Mouse (Mus musculus) neural tube, embryonic 15.5 days (tissue): ENCODE results near the gene Tmem267. TPM values are rescaled to one million over a fixed set of nuclear protein-coding genes. Genes with fewer than 3 reads are reported as not detected.
A peak's percentile ranks its signal among the peaks of the same experiment; 100 is the strongest.
"Not testable (repeated sequence)": the region's sequence is repeated elsewhere in the genome, so short reads cannot be mapped to it uniquely, and the experiment has no call there.

Source experiments
- ATAC-seq: fragments of 200-750 bp; cut with Nextera tagmentation; 2 replicates; pipeline ENCODE4 v1.8.0; 2017; ENCODE audit warnings: mild to moderate bottlenecking, moderate TSS enrichment, moderate library complexity; ENCODE audit not compliant: low FRiP score
- H3K27ac ChIP-seq: fragments of 300-500 bp; sonication (generic); replicated peaks from 2 replicates; pipeline ENCODE4 v1.5.1; 2015; ENCODE audit warnings: mild to moderate bottlenecking, inconsistent platforms
- H3K27me3 ChIP-seq: fragments of 300-500 bp; sonication (generic); replicated peaks from 2 replicates; pipeline ENCODE4 v1.6.1; 2015; ENCODE audit warnings: inconsistent platforms
- H3K36me3 ChIP-seq: fragments of 300-500 bp; sonication (generic); 2 replicates; pipeline ENCODE4 v1.6.1; 2015; ENCODE audit warnings: inconsistent platforms
- H3K4me1 ChIP-seq: fragments of 300-500 bp; sonication (generic); 2 replicates; pipeline ENCODE4 v1.6.1; 2015; ENCODE audit warnings: inconsistent platforms
- H3K4me2 ChIP-seq: fragments of 300-500 bp; sonication (generic); 2 replicates; pipeline ENCODE4 v1.6.1; 2015; ENCODE audit warnings: inconsistent platforms, mild to moderate bottlenecking, moderate library complexity
- H3K4me3 ChIP-seq: fragments of 300-500 bp; sonication (generic); replicated peaks from 2 replicates; pipeline ENCODE4 v1.5.1; 2015; ENCODE audit warnings: mild to moderate bottlenecking, inconsistent platforms
- H3K9ac ChIP-seq: fragments of 300-500 bp; sonication (generic); replicated peaks from 2 replicates; pipeline ENCODE4 v1.6.1; 2015; ENCODE audit warnings: mild to moderate bottlenecking, inconsistent platforms
- H3K9me3 ChIP-seq: fragments of 300-500 bp; sonication (generic); replicated peaks from 2 replicates; pipeline ENCODE4 v1.6.1; 2016; ENCODE audit warnings: inconsistent platforms
- WGBS: fragments of 180-500 bp; shearing (Covaris S2); methylation state at CpG from one replicate; pipeline ENCODE4 v1.1.7; 2015; ENCODE audit warnings: mixed read lengths; 5-methylcytosine and 5-hydroxymethylcytosine counted together
- polyA plus RNA-seq: library from polyadenylated mRNA; unstranded; fragments of >200 nt; fragmentation: Nextera tagmentation; extraction: Ambion mirVana; gene quantifications from 2 replicates; pipeline ENCODE4 v1.2.1, GENCODE M21; 2015

Tmem267 gene
- 3.2 and 5.0 TPM in 2 replicates for polyA plus RNA-seq

- Histone ChIP-seq H3K4me3 (no peak within 1 kb of the TSS), H3K9me3 (peaks cover 17% of the 10 kb centered on the region), H3K9ac (peak within 1 kb of the TSS; percentile 5), H3K36me3 (peaks cover 21% of the 10 kb centered on the region), H3K27me3 (no peaks in the 10 kb centered on the region), H3K27ac (peak within 1 kb of the TSS; percentile 51), H3K4me1 (peaks cover 4% of the 10 kb centered on the region; the same call in 1 of the 2 replicates), H3K4me2 (peak within 1 kb of the TSS; percentile 41)
- 85% methylated on average over 87 of the region's 87 CpGs for WGBS
- no peak for ATAC-seq
Measured at GRCm38 (mm10) chr13:119487880-119488580, at the start of gene Tmem267, which contains the start of gene 3110070M22Rik. Gene Tmem267, plus strand, starts transcription at chr13:119488039. Gene 3110070M22Rik, minus strand, starts transcription at chr13:119488383.

GRCm38 (mm10) chr13:119442244-119442643 is 45.6 kb upstream of the Tmem267 start:
- H3K4me1 ChIP-seq = no peaks in the 10 kb centered on the region
- H3K36me3 ChIP-seq = peaks cover 48% of the 10 kb centered on the region
- H3K9ac ChIP-seq = no peak overlapping the region
- H3K27ac ChIP-seq = no peak overlapping the region
- H3K27me3 ChIP-seq = no peaks in the 10 kb centered on the region
- 93% methylated on average over 1 of the region's 1 CpGs for WGBS
- no peaks in the 10 kb centered on the region for H3K9me3 ChIP-seq
- H3K4me3 ChIP-seq = no peak overlapping the region
- H3K4me2 ChIP-seq = no peak overlapping the region
- no peak for ATAC-seq

DNA sequence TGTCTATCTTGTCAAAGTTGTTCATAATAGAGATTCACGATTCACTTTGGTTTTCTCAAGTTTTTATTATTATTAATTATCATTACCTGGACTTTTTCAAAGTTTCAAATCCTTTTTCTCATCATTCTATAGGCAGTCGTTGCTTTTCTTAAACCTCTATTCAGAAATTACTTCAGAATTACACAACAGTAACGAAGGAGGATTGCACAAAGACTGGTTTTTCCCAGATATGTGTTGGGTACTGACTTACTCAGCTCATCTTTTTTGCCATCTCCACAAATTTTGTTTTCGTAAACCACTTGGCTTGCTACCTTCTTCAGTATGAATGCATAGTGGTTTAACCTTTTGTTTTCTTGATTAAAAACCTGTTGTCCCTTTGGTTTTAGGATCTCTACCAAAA is 34.3 kb upstream of the Tmem267 start:
- H3K4me2 ChIP-seq = no peak overlapping the region
- H3K36me3 ChIP-seq = peaks cover 49% of the 10 kb centered on the region
- H3K27ac ChIP-seq = no peak overlapping the region
- H3K27me3 ChIP-seq = no peaks in the 10 kb centered on the region
- WGBS = 96% methylated on average over 4 of the region's 4 CpGs
- no peaks in the 10 kb centered on the region for H3K4me1 ChIP-seq
- no peak for ATAC-seq
- H3K9me3 ChIP-seq = no peaks in the 10 kb centered on the region
- H3K4me3 ChIP-seq = no peak overlapping the region
- no peak overlapping the region for H3K9ac ChIP-seq

- no peak overlapping the region for H3K4me2 ChIP-seq
- no peak overlapping the region for H3K27ac ChIP-seq
- H3K36me3 ChIP-seq = peaks cover 48% of the 10 kb centered on the region
- H3K9me3 ChIP-seq = no peaks in the 10 kb centered on the region
- no peaks in the 10 kb centered on the region for H3K4me1 ChIP-seq
- no peak overlapping the region for H3K4me3 ChIP-seq
- H3K27me3 ChIP-seq = no peaks in the 10 kb centered on the region
- H3K9ac ChIP-seq = no peak overlapping the region
- no peak for ATAC-seq
Measured at GRCm38 (mm10) chr13:119455082-119455481, 32.8 kb upstream of the Tmem267 start.

- H3K27me3 ChIP-seq = no peaks in the 10 kb centered on the region
- no peak overlapping the region for H3K27ac ChIP-seq
- H3K4me1 ChIP-seq = no peaks in the 10 kb centered on the region
- H3K9ac ChIP-seq = no peak overlapping the region
- H3K9me3 ChIP-seq = no peaks in the 10 kb centered on the region
- 95% methylated on average over 7 of the region's 7 CpGs for WGBS
- no peak for ATAC-seq
- H3K4me3 ChIP-seq = no peak overlapping the region
- no peak overlapping the region for H3K4me2 ChIP-seq
- H3K36me3 ChIP-seq = peaks cover 36% of the 10 kb centered on the region
Measured at GRCm38 (mm10) chr13:119456342-119456741, 31.5 kb upstream of the Tmem267 start.

- Histone ChIP-seq H3K27me3 (no peaks in the 10 kb centered on the region), H3K27ac (peak overlapping the region; percentile 79), H3K36me3 (peaks cover 17% of the 10 kb centered on the region), H3K4me1 (peaks cover 25% of the 10 kb centered on the region), H3K4me2 (peak overlapping the region; percentile 71), H3K9me3 (no peaks in the 10 kb centered on the region), H3K4me3 (peak overlapping the region; percentile 75), H3K9ac (peak overlapping the region; percentile 77)
- peak; percentile 71 for ATAC-seq
- 11% methylated on average over 10 of the region's 10 CpGs for WGBS
Measured at GRCm38 (mm10) chr13:119461900-119462595, 25.8 kb upstream of the Tmem267 start.

GRCm38 (mm10) chr13:119462596-119463560 is 25.0 kb upstream of the Tmem267 start, which contains the start of gene 4833420G17Rik:
Gene 4833420G17Rik, plus strand, starts transcription at chr13:119462768.
- Histone ChIP-seq H3K27me3 (no peaks in the 10 kb centered on the region), H3K4me2 (peak within 1 kb of the TSS; percentile 71), H3K36me3 (peaks cover 25% of the 10 kb centered on the region), H3K9ac (peak within 1 kb of the TSS; percentile 77), H3K27ac (peak within 1 kb of the TSS; percentile 79), H3K9me3 (no peaks in the 10 kb centered on the region), H3K4me1 (peaks cover 25% of the 10 kb centered on the region), H3K4me3 (peak within 1 kb of the TSS; percentile 75)
- 10% methylated on average over 57 of the region's 57 CpGs for WGBS
- peak; percentile 97 for ATAC-seq

DNA sequence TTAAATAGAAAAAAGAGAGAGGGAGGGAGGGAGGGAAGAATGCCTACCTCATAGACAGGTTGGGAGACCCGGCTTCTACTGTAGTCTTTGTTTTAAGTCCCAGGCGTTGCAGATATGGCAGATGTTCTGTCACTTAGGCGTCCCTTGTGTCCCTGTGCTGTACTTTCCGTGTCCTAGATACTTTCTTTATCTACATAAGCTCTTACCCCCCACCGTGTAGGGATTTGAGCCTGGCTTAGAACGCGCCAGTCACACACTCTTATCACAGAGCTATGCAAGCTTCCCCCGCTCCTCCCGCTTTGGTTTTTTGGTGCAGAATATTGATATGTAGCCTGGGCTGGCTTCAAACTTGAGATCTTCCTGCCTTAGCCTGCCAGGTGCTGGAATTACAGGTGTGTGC is 11.2 kb upstream of the Tmem267 start:
- no peak overlapping the region for H3K4me2 ChIP-seq
- peaks cover 76% of the 10 kb centered on the region for H3K36me3 ChIP-seq
- no peaks in the 10 kb centered on the region for H3K4me1 ChIP-seq
- no peaks in the 10 kb centered on the region for H3K9me3 ChIP-seq
- WGBS = 94% methylated on average over 9 of the region's 9 CpGs
- H3K4me3 ChIP-seq = no peak overlapping the region
- H3K27ac ChIP-seq = no peak overlapping the region
- ATAC-seq = no peak
- no peak overlapping the region for H3K9ac ChIP-seq
- H3K27me3 ChIP-seq = no peaks in the 10 kb centered on the region

DNA sequence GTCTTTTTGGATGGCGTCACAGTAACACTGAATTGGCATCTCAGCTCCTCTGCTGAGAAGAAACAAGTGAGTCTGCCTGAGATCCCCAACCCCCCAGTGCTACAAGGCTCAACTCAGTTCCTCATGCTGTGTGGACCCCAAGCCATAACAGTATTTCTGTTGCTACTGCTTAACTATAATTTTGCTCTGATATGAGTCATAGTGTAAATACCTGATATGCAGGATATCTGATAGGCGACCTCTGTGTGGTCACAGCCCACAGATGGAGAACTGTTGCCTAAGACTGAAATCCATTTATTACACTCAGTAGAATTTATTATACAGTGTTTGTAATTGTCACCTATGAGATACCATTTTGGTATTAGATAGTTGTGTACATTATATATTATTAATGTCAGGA is 10.1 kb upstream of the Tmem267 start:
- no peak for ATAC-seq

DNA sequence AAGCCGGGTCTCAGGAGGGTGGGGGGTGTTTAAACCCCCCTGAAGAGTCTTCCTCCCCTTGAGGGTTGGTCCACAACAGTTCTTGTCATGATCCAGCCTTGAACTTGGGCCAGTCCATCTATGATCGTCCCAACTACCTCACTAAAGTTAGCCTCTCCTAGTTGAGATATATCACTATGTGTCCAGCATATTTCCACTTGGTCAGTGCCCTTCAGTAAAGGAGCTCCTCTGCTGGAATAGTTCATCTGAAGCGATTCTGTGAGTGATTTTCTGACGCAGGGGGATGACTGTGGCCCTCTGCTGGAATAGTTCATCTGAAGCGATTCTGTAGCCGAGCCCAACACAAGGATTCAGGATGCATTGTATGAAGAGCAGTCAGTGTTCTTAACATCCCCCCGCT is 485 bp upstream of the Tmem267 start:
- ATAC-seq = no peak
- peaks cover 4% of the 10 kb centered on the region; the same call in 1 of the 2 replicates for H3K4me1 ChIP-seq
- H3K27me3 ChIP-seq = no peaks in the 10 kb centered on the region
- peaks cover 23% of the 10 kb centered on the region for H3K36me3 ChIP-seq
- H3K4me2 ChIP-seq = peak overlapping the region; percentile 41
- no peak overlapping the region for H3K27ac ChIP-seq
- peaks cover 17% of the 10 kb centered on the region for H3K9me3 ChIP-seq
- WGBS = 65% methylated on average over 7 of the region's 7 CpGs
- no peak overlapping the region for H3K4me3 ChIP-seq
- no peak overlapping the region for H3K9ac ChIP-seq

More for the DNA sequence above, 10.1 kb upstream of the Tmem267 start:
- H3K4me2 ChIP-seq = no peak overlapping the region
- H3K9ac ChIP-seq = no peak overlapping the region
- no peaks in the 10 kb centered on the region for H3K9me3 ChIP-seq
- no peaks in the 10 kb centered on the region for H3K27me3 ChIP-seq
- 94% methylated on average over 2 of the region's 2 CpGs for WGBS
- H3K27ac ChIP-seq = no peak overlapping the region
- peaks cover 68% of the 10 kb centered on the region for H3K36me3 ChIP-seq
- no peak overlapping the region for H3K4me3 ChIP-seq
- H3K4me1 ChIP-seq = no peaks in the 10 kb centered on the region

DNA sequence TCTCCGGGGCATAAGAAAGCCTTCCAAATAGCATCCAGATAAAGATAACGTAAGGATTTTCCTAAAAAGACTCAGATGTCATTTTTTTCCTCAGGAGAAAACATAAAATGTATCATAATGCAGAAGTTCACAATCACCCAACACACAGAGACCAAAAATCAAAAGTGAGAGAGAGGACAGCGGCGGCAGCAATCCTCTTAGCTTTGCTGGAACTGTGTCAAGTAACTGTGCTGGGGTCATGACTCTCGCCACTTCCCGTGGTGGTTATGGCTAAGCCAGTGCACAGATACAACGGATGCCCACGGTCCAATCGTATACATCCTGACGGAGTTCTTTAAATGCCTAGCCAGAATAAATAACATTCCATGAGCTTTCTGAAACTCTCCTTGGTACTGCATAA is 4.2 kb downstream of the Tmem267 start:
- not testable (repeated sequence) for ATAC-seq, H3K27me3 ChIP-seq, H3K27ac ChIP-seq, H3K4me2 ChIP-seq, H3K9ac ChIP-seq, H3K4me1 ChIP-seq, H3K36me3 ChIP-seq, H3K4me3 ChIP-seq
- peaks cover 23% of the 10 kb centered on the region for H3K9me3 ChIP-seq
- WGBS = 92% methylated on average over 10 of the region's 10 CpGs
